Mouse (Mus musculus): ENCODE data around the gene Snx29. TPM values are rescaled to one million over a fixed set of nuclear protein-coding genes. Genes with fewer than 3 reads are reported as not detected.
"Not testable (repeated sequence)": the region's sequence is repeated elsewhere in the genome, so short reads cannot be mapped to it uniquely, and the experiment has no call there.

Snx29 gene
- total and polyA plus RNA-seq, 3 experiments, result 1.2 to 3.2 (median 3.1) TPM

GRCm38 (mm10) chr16:11359173-11359572 lies 36.5 kb downstream of the Snx29 start:
- H3K4me2 ChIP-seq (ENCODE audit: insufficient read depth, low read depth, poor library complexity, severe bottlenecking), result no peak overlapping the region
- H3K9ac ChIP-seq (ENCODE audit: insufficient read depth, low read depth), result no peak overlapping the region
- H3K9me3 ChIP-seq (replicated peaks; ENCODE audit: low read length), result no peaks in the 10 kb centered on the region
- no peak for TF ChIP-seq EP300 (IDR thresholded peaks at IDR 0.05; ENCODE audit: low read length)
- no peak for TF ChIP-seq MYC (IDR thresholded peaks at IDR 0.05; ENCODE audit: low read depth, low read length)
- no peak for TF ChIP-seq PAX5 (IDR thresholded peaks at IDR 0.05; ENCODE audit: low read length)
- TF ChIP-seq TCF12 (IDR thresholded peaks at IDR 0.05; ENCODE audit: low read depth, low read length), result no peak
- no peak for TF ChIP-seq RAD21 (IDR thresholded peaks at IDR 0.05; ENCODE audit: low read depth, low read length)
- no peak for TF ChIP-seq HCFC1 (IDR thresholded peaks at IDR 0.05; ENCODE audit: low read depth, low read length)
- no peak for TF ChIP-seq TBP (conservative IDR thresholded peaks at IDR 0.05; ENCODE audit: low read depth, low read length)
- no peak for TF ChIP-seq NELFE (IDR thresholded peaks at IDR 0.05; ENCODE audit: low read depth, low read length)
- no peak for TF ChIP-seq USF2 (conservative IDR thresholded peaks at IDR 0.05; ENCODE audit: low read depth, low read length)
- TF ChIP-seq MAX (IDR thresholded peaks at IDR 0.05; ENCODE audit: low read length), result no peak
- no peak for TF ChIP-seq RCOR1 (conservative IDR thresholded peaks at IDR 0.05; ENCODE audit: low read depth, low read length)
- TF ChIP-seq JUND (conservative IDR thresholded peaks at IDR 0.05; ENCODE audit: low read depth, low read length), result no peak
- TF ChIP-seq ZC3H11A (IDR thresholded peaks at IDR 0.05; ENCODE audit: low read depth, low read length), result no peak
- TF ChIP-seq ETS1 (conservative IDR thresholded peaks at IDR 0.05; ENCODE audit: low read depth, low read length), result no peak
- no peak for TF ChIP-seq MEF2A (IDR thresholded peaks at IDR 0.05; ENCODE audit: borderline replicate concordance, low read depth, low read length)
- no peak for TF ChIP-seq CHD2 (IDR thresholded peaks at IDR 0.05; ENCODE audit: low read length)
- no peaks in the 10 kb centered on the region for H3K36me3 ChIP-seq (replicated peaks in 1 of 2; ENCODE audit: control insufficient read depth in 1 of 2, insufficient read depth in 1 of 2, low read length in 1 of 2)
- no peak overlapping the region for H3K27ac ChIP-seq (ENCODE audit: insufficient read depth, low read depth)
- H3K27me3 ChIP-seq (replicated peaks), result no peaks in the 10 kb centered on the region
- DNase-seq (ENCODE audit: extremely low read depth), result no peak
- H3K79me2 ChIP-seq (replicated peaks; ENCODE audit: control insufficient read depth, extremely low read depth, insufficient read depth, poor library complexity, severe bottlenecking), result no peaks in the 10 kb centered on the region
- no peak overlapping the region for H3K4me3 ChIP-seq (replicated peaks in 1 of 3; ENCODE audit: low read depth in 2 of 3, low read length in 2 of 3, poor library complexity in 1 of 3)
- no peaks in the 10 kb centered on the region for H3K4me1 ChIP-seq (ENCODE audit: control insufficient read depth in 1 of 2, insufficient read depth in 2 of 2)
- in situ Hi-C loops (cut with MboI; ENCODE audit: low pct_ligation_motif_present, low pct_unique_long_range_greater_than_20kb, low sequenced_read_pairs), result no loop called here
- dilution Hi-C loops (cut with MboI; ENCODE audit: extremely low pct_ligation_motif_present, extremely low pct_unique_long_range_greater_than_20kb, low sequenced_read_pairs), result no loop called here

DNA sequence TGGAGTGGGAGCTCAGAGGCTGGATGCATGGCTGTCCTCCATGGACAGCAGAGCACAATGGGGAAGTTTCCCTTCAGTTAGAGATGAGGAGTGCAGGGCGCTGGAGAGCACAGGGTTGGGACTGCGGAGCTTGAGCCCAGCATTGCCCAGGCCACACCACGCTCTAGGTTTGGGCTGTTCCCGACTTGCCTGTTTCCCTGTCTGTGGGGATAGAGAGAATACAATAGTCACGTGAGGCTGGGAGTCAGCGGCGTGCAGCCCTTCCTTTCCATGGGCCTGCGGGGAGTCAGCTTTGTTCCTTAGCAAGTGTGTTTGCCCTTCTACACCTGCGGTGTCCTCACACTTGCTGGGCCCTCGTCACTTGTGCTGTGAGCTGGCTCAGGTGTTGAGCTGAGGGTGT lies 37.2 kb downstream of the Snx29 start:
- no peak overlapping the region for H3K4me3 ChIP-seq (replicated peaks in 1 of 3; ENCODE audit: low read depth in 2 of 3, low read length in 2 of 3, poor library complexity in 1 of 3)
- no peak overlapping the region for H3K9ac ChIP-seq (ENCODE audit: insufficient read depth, low read depth)
- no peaks in the 10 kb centered on the region for H3K79me2 ChIP-seq (replicated peaks; ENCODE audit: control insufficient read depth, extremely low read depth, insufficient read depth, poor library complexity, severe bottlenecking)
- no peak overlapping the region for H3K27ac ChIP-seq (ENCODE audit: insufficient read depth, low read depth)
- no peaks in the 10 kb centered on the region for H3K27me3 ChIP-seq (replicated peaks)
- no peak overlapping the region for H3K4me2 ChIP-seq (ENCODE audit: insufficient read depth, low read depth, poor library complexity, severe bottlenecking)
- no peak for DNase-seq (ENCODE audit: extremely low read depth)
- TF ChIP-seq HCFC1 (IDR thresholded peaks at IDR 0.05; ENCODE audit: low read depth, low read length) (no peak), MXI1 (IDR thresholded peaks at IDR 0.05; ENCODE audit: low read depth, low read length) (no peak), MYC (IDR thresholded peaks at IDR 0.05; ENCODE audit: low read depth, low read length) (no peak), RCOR1 (conservative IDR thresholded peaks at IDR 0.05; ENCODE audit: low read depth, low read length) (no peak)
- in situ Hi-C loops (cut with MboI; ENCODE audit: low pct_ligation_motif_present, low pct_unique_long_range_greater_than_20kb, low sequenced_read_pairs), result no loop called here
- H3K36me3 ChIP-seq (replicated peaks in 1 of 2; ENCODE audit: control insufficient read depth in 1 of 2, insufficient read depth in 1 of 2, low read length in 1 of 2), result no peaks in the 10 kb centered on the region
- H3K9me3 ChIP-seq (replicated peaks; ENCODE audit: low read length), result no peaks in the 10 kb centered on the region
- H3K4me1 ChIP-seq (ENCODE audit: control insufficient read depth in 1 of 2, insufficient read depth in 2 of 2), result no peaks in the 10 kb centered on the region; a peak in 1 of 4 replicates
- dilution Hi-C loops (cut with MboI; ENCODE audit: extremely low pct_ligation_motif_present, extremely low pct_unique_long_range_greater_than_20kb, low sequenced_read_pairs), result no loop called here

DNA sequence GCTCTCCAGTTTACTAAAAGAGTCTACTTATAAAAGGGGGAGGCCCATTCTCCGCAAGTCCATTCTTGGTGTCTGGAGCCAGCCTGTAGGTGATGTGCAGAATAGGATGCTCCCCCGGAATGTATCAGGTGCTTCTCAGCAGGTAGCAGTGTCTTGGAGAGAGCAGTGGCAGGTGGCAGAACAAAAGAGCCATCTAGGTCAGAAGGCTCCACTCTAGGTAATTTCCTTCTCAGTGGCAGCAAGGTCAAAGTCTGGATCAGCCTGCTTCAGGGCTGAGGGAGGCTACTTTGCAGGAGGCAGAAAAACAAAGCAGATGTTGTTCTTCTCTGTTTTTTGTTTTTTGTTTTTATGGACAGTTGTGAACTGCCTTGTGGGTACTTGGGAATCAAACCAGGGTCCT lies 37.9 kb downstream of the Snx29 start:
- H3K27me3 ChIP-seq (replicated peaks); DNase-seq (ENCODE audit: extremely low read depth); H3K36me3 ChIP-seq (replicated peaks in 1 of 2; ENCODE audit: control insufficient read depth in 1 of 2, insufficient read depth in 1 of 2, low read length in 1 of 2); H3K4me2 ChIP-seq (ENCODE audit: insufficient read depth, low read depth, poor library complexity, severe bottlenecking); H3K9ac ChIP-seq (ENCODE audit: insufficient read depth, low read depth); dilution Hi-C loops (cut with MboI; ENCODE audit: extremely low pct_ligation_motif_present, extremely low pct_unique_long_range_greater_than_20kb, low sequenced_read_pairs); H3K79me2 ChIP-seq (replicated peaks; ENCODE audit: control insufficient read depth, extremely low read depth, insufficient read depth, poor library complexity, severe bottlenecking); H3K27ac ChIP-seq (ENCODE audit: insufficient read depth, low read depth); H3K9me3 ChIP-seq (replicated peaks; ENCODE audit: low read length); in situ Hi-C loops (cut with MboI; ENCODE audit: low pct_ligation_motif_present, low pct_unique_long_range_greater_than_20kb, low sequenced_read_pairs); H3K4me1 ChIP-seq (ENCODE audit: control insufficient read depth in 1 of 2, insufficient read depth in 2 of 2); H3K4me3 ChIP-seq (replicated peaks in 1 of 3; ENCODE audit: low read depth in 2 of 3, low read length in 2 of 3, poor library complexity in 1 of 3): not testable (repeated sequence)

Measured in CH12.LX (cell line).